Comparison of ENCODE assay signal across 26 mouse cellular contexts in the genomic region with DNA sequence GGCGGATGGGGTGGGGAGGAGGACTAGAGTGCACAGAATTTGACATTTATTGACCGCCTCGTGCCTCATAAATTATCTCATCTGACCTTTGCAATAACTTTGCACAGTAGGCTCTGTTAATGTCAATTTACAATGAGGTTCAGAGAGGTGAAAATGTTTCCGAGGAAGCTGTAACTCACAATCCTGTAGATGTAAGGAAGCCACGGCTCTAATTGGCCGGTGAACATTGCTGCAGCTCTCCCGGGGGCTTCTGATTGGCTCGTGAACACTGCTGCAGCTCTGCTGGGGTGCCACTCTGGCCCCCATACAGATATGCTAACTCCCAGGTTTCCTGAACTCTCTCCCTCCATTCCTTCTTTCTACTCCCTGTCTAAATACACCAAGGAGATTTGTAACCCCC. TPM values are rescaled to one million over a fixed set of nuclear protein-coding genes. Genes with fewer than 3 reads are reported as not detected.
DNase-seq lines count a peak whose midpoint lies in the region; ATAC-seq and TF ChIP-seq lines count a peak whose summit lies in the region.
"Had no signal": no experiment of that assay in that cellular context is flagged by ENCODE, and none has a peak within 500 bp of the region (broad histone marks: within the 10 kb centered on the region; RNA-seq: fewer than 3 reads in every experiment).

No protein-coding gene starts in this region.

- H3K4me2 ChIP-seq in hindbrain, embryonic 16.5 days (ENCODE audit: low read length): no peak overlapping the region
- no peak overlapping the region for H3K4me2 ChIP-seq in hindbrain, embryonic 12.5 days (replicated peaks)
- 0 out of 2 replicates have a peak overlapping the region, but pooled peaks have one; percentile 8 for H3K4me2 ChIP-seq in kidney, embryonic 16.5 days (replicated peaks; ENCODE audit: low read depth, low read length)
- H3K4me2 ChIP-seq: embryonic facial prominence, embryonic 12.5 days; embryonic facial prominence, embryonic 15.5 days; heart, embryonic 12.5 days; heart, embryonic 15.5 days; hindbrain, embryonic 14.5 days had no signal

- no peak overlapping the region for H3K4me3 ChIP-seq in hindbrain, embryonic 16.5 days (ENCODE audit: low read length)
- no peak overlapping the region for H3K4me3 ChIP-seq in hindbrain, embryonic 12.5 days
- H3K4me3 ChIP-seq in kidney, embryonic 16.5 days (ENCODE audit: low read length): no peak overlapping the region
- H3K4me3 ChIP-seq in layer of hippocampus, adult 2 months: no peak overlapping the region; the same call in 1 of the 2 replicates
- H3K4me3 ChIP-seq: embryonic facial prominence, embryonic 12.5 days; embryonic facial prominence, embryonic 15.5 days; heart, embryonic 12.5 days; heart, embryonic 15.5 days; hindbrain, embryonic 10.5 days had no signal

- no peak overlapping the region for H3K27ac ChIP-seq in hindbrain, embryonic 16.5 days (ENCODE audit: low read depth, low read length)
- no peak overlapping the region for H3K27ac ChIP-seq in hindbrain, embryonic 12.5 days
- no peak overlapping the region for H3K27ac ChIP-seq in kidney, embryonic 16.5 days (ENCODE audit: low read length)
- H3K27ac ChIP-seq in layer of hippocampus, adult 2 months: peak overlapping the region; percentile 46; the same call in 1 of the 2 replicates
- H3K27ac ChIP-seq: embryonic facial prominence, embryonic 12.5 days; embryonic facial prominence, embryonic 15.5 days; heart, embryonic 15.5 days; hindbrain, embryonic 10.5 days; hindbrain, embryonic 14.5 days had no signal

- peak; percentile 21; the same call in 1 of the 2 replicates for ATAC-seq in hindbrain, embryonic 16.5 days
- ATAC-seq in hindbrain, embryonic 12.5 days (ENCODE audit: low FRiP score): no peak
- peak; percentile 51 for ATAC-seq in kidney, embryonic 16.5 days (ENCODE audit: low FRiP score, low TSS enrichment)
- ATAC-seq: activated CD4-positive, CD25-positive, alpha-beta regulatory T cell, adult 4 months; forebrain, embryonic 14.5 days had no signal

- H3K4me1 ChIP-seq in hindbrain, embryonic 16.5 days (ENCODE audit: control insufficient read depth, insufficient read depth, low read depth, low read length): no peaks in the 10 kb centered on the region
- no peaks in the 10 kb centered on the region for H3K4me1 ChIP-seq in hindbrain, embryonic 12.5 days
- H3K4me1 ChIP-seq in kidney, embryonic 16.5 days (ENCODE audit: insufficient read depth, low read length): no peaks in the 10 kb centered on the region
- H3K4me1 ChIP-seq: embryonic facial prominence, embryonic 12.5 days; embryonic facial prominence, embryonic 15.5 days; heart, embryonic 12.5 days; hindbrain, embryonic 10.5 days had no signal

- H3K27me3 ChIP-seq in hindbrain, embryonic 16.5 days (replicated peaks; ENCODE audit: control insufficient read depth, insufficient read depth, low read length): no peaks in the 10 kb centered on the region
- H3K27me3 ChIP-seq in hindbrain, embryonic 12.5 days: no peaks in the 10 kb centered on the region
- no peaks in the 10 kb centered on the region for H3K27me3 ChIP-seq in kidney, embryonic 16.5 days (ENCODE audit: insufficient read depth, low read length)
- H3K27me3 ChIP-seq: embryonic facial prominence, embryonic 12.5 days; embryonic facial prominence, embryonic 15.5 days; heart, embryonic 12.5 days; heart, embryonic 15.5 days had no signal

- no peaks in the 10 kb centered on the region for H3K9me3 ChIP-seq in hindbrain, embryonic 16.5 days (ENCODE audit: control insufficient read depth, low read length)
- H3K9me3 ChIP-seq in hindbrain, embryonic 12.5 days (replicated peaks): no peaks in the 10 kb centered on the region
- H3K9me3 ChIP-seq in kidney, embryonic 16.5 days (ENCODE audit: low read length): no peaks in the 10 kb centered on the region
- H3K9me3 ChIP-seq: embryonic facial prominence, embryonic 12.5 days; embryonic facial prominence, embryonic 15.5 days; heart, embryonic 12.5 days; heart, embryonic 15.5 days had no signal

- TF ChIP-seq CTCF in layer of hippocampus, adult 2 months (conservative IDR thresholded peaks at IDR 0.05): no peak

- no peak overlapping the region for H3K9ac ChIP-seq in hindbrain, embryonic 16.5 days (ENCODE audit: low read depth, low read length)
- H3K9ac ChIP-seq in hindbrain, embryonic 12.5 days: no peak overlapping the region
- H3K9ac ChIP-seq in kidney, embryonic 16.5 days (replicated peaks; ENCODE audit: low read length): no peak overlapping the region
- H3K9ac ChIP-seq: embryonic facial prominence, embryonic 12.5 days; embryonic facial prominence, embryonic 15.5 days; heart, embryonic 12.5 days; heart, embryonic 15.5 days; hindbrain, embryonic 14.5 days had no signal

- DNase-seq in embryo, embryonic 11 days: peak; percentile 6
- no peak for DNase-seq in embryo, embryonic 9.5 days (ENCODE audit: extremely low spot score)
- DNase-seq in kidney, postnatal 4 days: no peak
- DNase-seq in layer of hippocampus, adult 2 months (ENCODE audit: low spot score in 2 of 2): no peak
- DNase-seq in layer of hippocampus, adult 9-10 months (ENCODE audit: low spot score): no peak
- DNase-seq: adrenal gland, adult 8-10 months; adrenal gland, postnatal 25 days; cerebellum, adult 11-12 months; cerebellum, adult 8-10 months; cerebellum, postnatal 10 days; cerebellum, postnatal 36 days; gastrocnemius, postnatal 25 days; heart, adult 18-20 months; heart, postnatal 10 days; heart, postnatal 36 days had no signal

- WGBS in hindbrain, embryonic 16.5 days: 83% methylated on average over 8 of the region's 8 CpGs
- WGBS in hindbrain, embryonic 12.5 days: 88% methylated on average over 8 of the region's 8 CpGs
- 40% methylated on average over 8 of the region's 8 CpGs for WGBS in kidney, embryonic 16.5 days

- H3K36me3 ChIP-seq in hindbrain, embryonic 16.5 days (ENCODE audit: control insufficient read depth, insufficient read depth, low read length): no peaks in the 10 kb centered on the region
- H3K36me3 ChIP-seq in hindbrain, embryonic 12.5 days: no peaks in the 10 kb centered on the region
- no peaks in the 10 kb centered on the region for H3K36me3 ChIP-seq in kidney, embryonic 16.5 days (ENCODE audit: insufficient read depth, low read length)
- H3K36me3 ChIP-seq: embryonic facial prominence, embryonic 12.5 days; embryonic facial prominence, embryonic 15.5 days; heart, embryonic 12.5 days; heart, embryonic 15.5 days; hindbrain, embryonic 10.5 days had no signal

RNA-seq across cellular contexts. Expression of gene Fam184a, which starts 12.1 kb away (rescaled TPM):
- polyA plus RNA-seq in hindbrain, embryonic 16.5 days (2015; fragmentation: Nextera tagmentation; extraction: Ambion mirVana): 13.3 and 14.5 TPM in 2 replicates
- polyA plus RNA-seq in hindbrain, embryonic 12.5 days (2016; fragmentation: Nextera tagmentation; extraction: Ambion mirVana): 10.8 and 12.0 TPM in 2 replicates
- polyA plus RNA-seq in kidney, embryonic 16.5 days (2015; fragmentation: Nextera tagmentation; extraction: Ambion mirVana): 5.2 and 5.6 TPM in 2 replicates
- total RNA-seq in layer of hippocampus, adult 2 months (2021): 10 to 100 TPM; 26.6 to 32.8 TPM
- polyA plus RNA-seq: activated CD4-positive, CD25-positive, alpha-beta regulatory T cell, adult 4 months had no signal
